Mouse (Mus musculus): ENCODE data around the gene Frem2. TPM values are rescaled to one million over a fixed set of nuclear protein-coding genes. Genes with fewer than 3 reads are reported as not detected.

The Frem2 gene
- total RNA-seq, 2 experiments from 2014 or later, result 0.94 to 3.9 TPM

- Histone ChIP-seq H3K4me3 (no peak overlapping the region), H3K27ac (no peak overlapping the region)
- DNase-seq, result peak; percentile 78
- no peak for TF ChIP-seq CTCF (IDR thresholded peaks at IDR 0.05)
- intact Hi-C loops (cut with DNase I), result no loop called here
These were observed 93.4 kb downstream of the Frem2 start for GRCm38 (mm10) chr3:53563746-53564145.

GRCm38 (mm10) chr3:53561813-53562212 lies 95.3 kb downstream of the Frem2 start:
- Histone ChIP-seq H3K27ac (no peak overlapping the region), H3K4me3 (no peak overlapping the region)
- intact Hi-C loops (cut with DNase I), result no loop called here
- TF ChIP-seq CTCF (IDR thresholded peaks at IDR 0.05), result no peak
- no peak for DNase-seq

GRCm38 (mm10) chr3:53559056-53559455 lies 98.1 kb downstream of the Frem2 start:
- no peak overlapping the region for H3K4me3 ChIP-seq
- intact Hi-C loops (cut with DNase I), result no loop called here
- no peak for DNase-seq
- no peak for TF ChIP-seq CTCF (IDR thresholded peaks at IDR 0.05)
- H3K27ac ChIP-seq, result no peak overlapping the region

GRCm38 (mm10) chr3:53558230-53558629 lies 98.9 kb downstream of the Frem2 start:
- intact Hi-C loops (cut with DNase I), result no loop called here
- no peak overlapping the region for H3K4me3 ChIP-seq
- DNase-seq, result no peak
- no peak overlapping the region for H3K27ac ChIP-seq
- no peak for TF ChIP-seq CTCF (IDR thresholded peaks at IDR 0.05)

GRCm38 (mm10) chr3:53557388-53558214 lies 99.6 kb downstream of the Frem2 start:
- H3K4me3 ChIP-seq, result no peak overlapping the region
- no peak overlapping the region for H3K27ac ChIP-seq
- intact Hi-C loops (cut with DNase I), result no loop called here
- no peak for TF ChIP-seq CTCF (IDR thresholded peaks at IDR 0.05)
- DNase-seq, result no peak

- DNase-seq, result no peak
- Histone ChIP-seq H3K4me3 (no peak overlapping the region), H3K27ac (no peak overlapping the region)
- TF ChIP-seq CTCF (IDR thresholded peaks at IDR 0.05), result no peak
- intact Hi-C loops (cut with DNase I), result no loop called here
These were observed 101.9 kb downstream of the Frem2 start for GRCm38 (mm10) chr3:53555031-53555952.

- Histone ChIP-seq H3K4me3 (no peak overlapping the region), H3K27ac (no peak overlapping the region)
- TF ChIP-seq CTCF (IDR thresholded peaks at IDR 0.05), result no peak
- no peak for DNase-seq
- intact Hi-C loops (cut with DNase I), result no loop called here
These were observed 104.5 kb downstream of the Frem2 start for GRCm38 (mm10) chr3:53552691-53553090.

- intact Hi-C loops (cut with DNase I), result no loop called here
- H3K4me3 ChIP-seq, result no peak overlapping the region
- no peak overlapping the region for H3K27ac ChIP-seq
- no peak for TF ChIP-seq CTCF (IDR thresholded peaks at IDR 0.05)
- DNase-seq, result no peak
These were observed 125.1 kb downstream of the Frem2 start for GRCm38 (mm10) chr3:53532091-53532490.

- TF ChIP-seq CTCF (IDR thresholded peaks at IDR 0.05), result no peak
- no peak overlapping the region for H3K27ac ChIP-seq
- DNase-seq, result no peak
- intact Hi-C loops (cut with DNase I), result no loop called here
- no peak overlapping the region for H3K4me3 ChIP-seq
These were observed 126.8 kb downstream of the Frem2 start for GRCm38 (mm10) chr3:53530305-53530704.

- peak; percentile 73 for TF ChIP-seq CTCF (IDR thresholded peaks at IDR 0.05)
- intact Hi-C loops (cut with DNase I), result loop anchor here (2.0 to 5.0 kb wide), 3 partner anchors 132 to 339 kb away; partner anchors contain the start of gene Frem2
- peak; percentile 70 for DNase-seq
- Histone ChIP-seq H3K27ac (no peak overlapping the region), H3K4me3 (peak overlapping the region; percentile 56)
These were observed 131.4 kb downstream of the Frem2 start for GRCm38 (mm10) chr3:53525737-53526136.

GRCm38 (mm10) chr3:53522794-53523193 lies 134.4 kb downstream of the Frem2 start:
- DNase-seq, result no peak
- Histone ChIP-seq H3K4me3 (no peak overlapping the region), H3K27ac (no peak overlapping the region)
- TF ChIP-seq CTCF (IDR thresholded peaks at IDR 0.05), result no peak
- intact Hi-C loops (cut with DNase I), result no loop called here

- Histone ChIP-seq H3K27ac (no peak overlapping the region), H3K4me3 (no peak overlapping the region)
- intact Hi-C loops (cut with DNase I), result no loop called here
- DNase-seq, result no peak
- no peak for TF ChIP-seq CTCF (IDR thresholded peaks at IDR 0.05)
These were observed 142.7 kb downstream of the Frem2 start for GRCm38 (mm10) chr3:53514221-53515065.

Data from gastrocnemius, adult 2 months (tissue).